Mouse (Mus musculus): ENCODE results near the gene Capza2. TPM values are rescaled to one million over a fixed set of nuclear protein-coding genes. Genes with fewer than 3 reads are reported as not detected.

The Capza2 gene
- polyA plus RNA-seq (2012; fragmentation: generic; extraction: Trizol) = 51.5 TPM
- long read RNA-seq, experiment 1, transcript Capza2-201 (10 exons, 2,537 nt) = major isoform, 394 of 419 reads
- long read RNA-seq, experiment 1, partial matches to known transcripts = 14 of 419 reads
- long read RNA-seq, experiment 1, other reads (novel, unspliced or antisense) = 10 of 419 reads
- long read RNA-seq, experiment 2, transcript Capza2-201 (10 exons, 2,537 nt) = major isoform, 1,937 of 1,987 reads
- long read RNA-seq, experiment 2, transcript Capza2-202 (10 exons, 1,046 nt) = minor isoform, 6 of 1,987 reads
- long read RNA-seq, experiment 2, partial matches to known transcripts = 14 of 1,987 reads
- long read RNA-seq, experiment 2, other reads (novel, unspliced or antisense) = 28 of 1,987 reads

DNA sequence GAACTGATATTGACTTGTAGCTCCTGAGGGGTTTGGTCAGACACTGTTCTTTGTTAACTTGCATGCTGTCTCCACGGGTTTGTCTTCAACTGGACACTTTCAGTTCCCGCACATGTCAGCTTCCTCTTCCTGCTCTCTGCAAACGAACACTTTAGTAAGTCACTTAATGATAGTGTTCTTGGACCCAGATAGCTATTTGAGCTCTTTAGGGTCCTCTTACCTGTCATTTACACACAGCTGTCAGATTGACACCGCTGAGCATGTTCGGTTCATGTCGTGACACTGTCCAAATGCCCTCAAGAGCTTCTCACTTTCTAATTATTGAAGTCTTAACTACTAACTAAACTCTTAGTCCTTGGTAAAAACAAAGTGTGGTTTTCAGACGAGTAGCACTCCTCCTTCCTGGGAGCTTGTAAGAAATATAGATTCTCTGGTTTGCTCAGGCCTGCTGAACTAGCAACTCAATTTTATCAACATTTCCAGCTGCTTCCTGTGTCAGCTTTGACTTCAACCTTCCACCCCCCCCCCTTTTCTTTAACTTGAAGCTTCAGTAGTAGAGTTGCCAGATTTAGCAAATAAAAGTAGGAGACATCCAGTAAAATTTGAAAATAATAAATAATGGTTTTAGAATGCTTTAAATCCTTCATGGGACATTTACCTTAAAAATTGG, at the start of gene Capza2:
Gene Capza2, plus strand, starts transcription at position 620 of the 670 bp plus-strand sequence.
- Histone ChIP-seq H3K36me3 (ENCODE audit: control insufficient read depth, insufficient read depth) (peaks cover 8% of the 10 kb centered on the region), H3K27me3 (ENCODE audit: control insufficient read depth, insufficient read depth, insufficient read length) (no peaks in the 10 kb centered on the region), H3K4me3 (ENCODE audit: insufficient read depth, poor library complexity, severe bottlenecking) (peak within 1 kb of the TSS; percentile 79), H3ac (ENCODE audit: control insufficient read depth, insufficient read length, low read depth) (peak within 1 kb of the TSS; percentile 85), H3K79me2 (ENCODE audit: control insufficient read depth, insufficient read depth) (peaks cover 39% of the 10 kb centered on the region), H3K79me3 (ENCODE audit: low read depth) (peaks cover 33% of the 10 kb centered on the region)
- TF ChIP-seq CTCF (IDR thresholded peaks at IDR 0.05; ENCODE audit: control insufficient read depth, insufficient read depth, insufficient read length) = no peak
- TF ChIP-seq MYOD1 (IDR thresholded peaks at IDR 0.05; ENCODE audit: control insufficient read depth, insufficient read length, low read depth) = no peak
- TF ChIP-seq USF1 (IDR thresholded peaks at IDR 0.05; ENCODE audit: low read depth) = no peak
- TF ChIP-seq FOSL1 (IDR thresholded peaks at IDR 0.05; ENCODE audit: insufficient read depth, low read length, poor library complexity, severe bottlenecking) = no peak
- no peak for TF ChIP-seq MYOG (IDR thresholded peaks at IDR 0.05; ENCODE audit: control insufficient read depth, extremely low read depth, insufficient read length)
- TF ChIP-seq CEBPB (IDR thresholded peaks at IDR 0.05; ENCODE audit: low read depth) = no peak
- no peak for TF ChIP-seq MAX (IDR thresholded peaks at IDR 0.05)

DNA sequence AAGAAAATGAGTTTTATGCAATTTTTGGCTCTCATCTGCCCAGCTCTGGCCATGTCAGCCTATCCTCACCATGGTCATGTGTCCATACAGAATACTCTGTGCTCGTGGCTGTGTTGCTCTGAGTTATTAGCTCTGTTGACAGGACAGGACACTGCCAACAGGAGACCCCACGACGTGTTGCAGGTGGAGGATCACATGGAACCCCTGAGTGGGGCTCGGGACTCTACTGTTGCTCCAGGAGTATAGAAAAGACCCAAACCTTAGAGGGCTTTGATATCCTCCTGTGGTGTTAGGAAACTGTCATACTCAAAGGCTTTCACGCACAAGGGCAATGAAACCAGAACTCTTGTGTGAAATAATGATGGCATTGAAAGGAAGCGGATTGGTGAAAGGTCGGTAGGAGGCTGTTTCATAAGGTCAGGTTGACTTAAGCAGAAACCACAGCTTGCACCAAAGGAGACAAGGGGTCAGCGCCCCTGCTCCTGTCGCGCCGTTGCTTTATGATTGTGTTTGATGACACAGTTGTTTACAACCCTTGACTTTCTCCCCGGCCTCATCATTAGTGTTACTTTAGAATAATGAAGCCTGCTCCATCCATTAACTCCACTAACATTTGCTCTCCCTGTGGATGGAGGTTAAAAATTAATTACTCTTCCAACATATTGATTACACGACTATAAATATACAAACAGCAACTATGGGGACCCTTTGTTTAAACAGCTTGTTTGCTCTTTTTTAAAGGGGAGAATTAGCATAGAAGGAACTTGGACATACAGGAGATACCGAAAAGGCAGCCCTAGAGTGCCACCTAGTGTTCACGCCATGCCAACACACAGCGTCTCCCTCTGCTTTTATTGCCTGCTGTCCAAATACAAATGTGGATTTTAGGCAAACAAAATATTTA, 46.7 kb upstream of the Capza2 start:
- Histone ChIP-seq H3K79me3 (ENCODE audit: low read depth) (no peaks in the 10 kb centered on the region), H3ac (ENCODE audit: control insufficient read depth, insufficient read length, low read depth) (no peak overlapping the region), H3K79me2 (ENCODE audit: control insufficient read depth, insufficient read depth) (no peaks in the 10 kb centered on the region), H3K36me3 (ENCODE audit: control insufficient read depth, insufficient read depth) (no peaks in the 10 kb centered on the region), H3K4me3 (ENCODE audit: insufficient read depth, poor library complexity, severe bottlenecking) (no peak overlapping the region), H3K27me3 (ENCODE audit: control insufficient read depth, insufficient read depth, insufficient read length) (no peaks in the 10 kb centered on the region)
- TF ChIP-seq MYOD1 (IDR thresholded peaks at IDR 0.05; ENCODE audit: control insufficient read depth, insufficient read length, low read depth) = no peak
- peak; percentile 58 for TF ChIP-seq CTCF (IDR thresholded peaks at IDR 0.05; ENCODE audit: control insufficient read depth, insufficient read depth, insufficient read length)

DNA sequence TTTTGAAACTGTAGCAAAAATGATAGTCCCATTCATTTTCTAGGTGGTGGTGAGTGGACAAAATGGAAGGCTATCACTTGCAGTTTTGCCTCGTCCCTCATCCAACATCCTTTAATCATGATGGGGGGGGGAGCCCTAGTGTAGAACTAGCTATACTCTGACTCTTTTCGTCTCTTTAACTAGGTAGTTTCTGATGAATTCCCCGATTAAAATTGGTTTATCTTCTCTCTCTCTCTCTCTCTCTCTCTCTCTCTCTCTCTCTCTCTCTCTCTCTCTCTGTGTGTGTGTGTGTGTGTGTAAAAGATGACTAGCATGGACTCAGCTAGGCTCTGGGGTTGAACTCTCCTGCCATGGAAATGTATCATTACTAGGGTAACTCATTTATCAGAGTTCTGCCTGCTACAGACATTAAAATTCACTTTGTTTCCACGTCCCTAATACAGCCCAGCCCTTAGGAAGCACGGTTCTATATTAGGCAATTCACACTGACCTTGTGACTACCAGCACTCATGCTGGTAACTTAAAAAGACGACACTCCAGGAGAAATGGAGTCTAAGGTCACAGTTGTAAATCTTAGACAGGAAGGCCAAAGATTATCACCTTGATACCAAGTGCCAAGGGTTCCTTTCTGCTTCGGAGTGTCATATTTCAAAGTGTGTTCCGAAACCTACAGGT, 45.9 kb upstream of the Capza2 start:
- H3K4me3 ChIP-seq (ENCODE audit: insufficient read depth, poor library complexity, severe bottlenecking) = no peak overlapping the region
- H3K27me3 ChIP-seq (ENCODE audit: control insufficient read depth, insufficient read depth, insufficient read length) = no peaks in the 10 kb centered on the region
- no peaks in the 10 kb centered on the region for H3K79me2 ChIP-seq (ENCODE audit: control insufficient read depth, insufficient read depth)
- H3ac ChIP-seq (ENCODE audit: control insufficient read depth, insufficient read length, low read depth) = no peak overlapping the region
- no peaks in the 10 kb centered on the region for H3K36me3 ChIP-seq (ENCODE audit: control insufficient read depth, insufficient read depth)
- TF ChIP-seq MAX (IDR thresholded peaks at IDR 0.05) (no peak), MYOG (IDR thresholded peaks at IDR 0.05; ENCODE audit: control insufficient read depth, extremely low read depth, insufficient read length) (no peak), MYOD1 (IDR thresholded peaks at IDR 0.05; ENCODE audit: control insufficient read depth, insufficient read length, low read depth) (no peak), FOSL1 (IDR thresholded peaks at IDR 0.05; ENCODE audit: insufficient read depth, low read length, poor library complexity, severe bottlenecking) (no peak), CTCF (IDR thresholded peaks at IDR 0.05; ENCODE audit: control insufficient read depth, insufficient read depth, insufficient read length) (no peak), USF1 (IDR thresholded peaks at IDR 0.05; ENCODE audit: low read depth) (no peak), CEBPB (IDR thresholded peaks at IDR 0.05; ENCODE audit: low read depth) (no peak)
- H3K79me3 ChIP-seq (ENCODE audit: low read depth) = no peaks in the 10 kb centered on the region

DNA sequence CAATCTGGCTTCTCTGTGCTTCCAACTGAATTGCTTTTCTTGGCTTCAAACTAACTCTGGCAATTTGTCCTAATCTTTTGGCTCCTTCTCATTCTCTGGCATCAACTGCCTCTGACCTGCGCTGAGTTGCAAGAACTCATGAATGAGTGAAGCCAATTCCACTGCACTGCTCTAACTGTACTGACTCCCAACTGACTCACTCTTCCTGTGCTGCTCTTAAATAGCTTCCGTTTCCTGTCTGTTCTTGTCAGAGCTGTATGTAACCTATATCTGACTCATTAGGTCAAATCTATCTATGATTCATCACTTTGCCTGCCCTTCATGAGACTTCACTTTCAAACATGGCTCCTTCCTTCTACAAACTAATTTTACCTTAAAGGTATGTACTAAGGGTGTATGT, 42.1 kb upstream of the Capza2 start:
- H3K27me3 ChIP-seq (ENCODE audit: control insufficient read depth, insufficient read depth, insufficient read length) = no peaks in the 10 kb centered on the region
- H3K4me3 ChIP-seq (ENCODE audit: insufficient read depth, poor library complexity, severe bottlenecking) = no peak overlapping the region
- no peaks in the 10 kb centered on the region for H3K79me2 ChIP-seq (ENCODE audit: control insufficient read depth, insufficient read depth)
- H3K79me3 ChIP-seq (ENCODE audit: low read depth) = no peaks in the 10 kb centered on the region
- H3ac ChIP-seq (ENCODE audit: control insufficient read depth, insufficient read length, low read depth) = no peak overlapping the region
- TF ChIP-seq CTCF (IDR thresholded peaks at IDR 0.05; ENCODE audit: control insufficient read depth, insufficient read depth, insufficient read length) = no peak
- TF ChIP-seq MYOG (IDR thresholded peaks at IDR 0.05; ENCODE audit: control insufficient read depth, extremely low read depth, insufficient read length) = no peak
- no peak for TF ChIP-seq MYOD1 (IDR thresholded peaks at IDR 0.05; ENCODE audit: control insufficient read depth, insufficient read length, low read depth)
- TF ChIP-seq FOSL1 (IDR thresholded peaks at IDR 0.05; ENCODE audit: insufficient read depth, low read length, poor library complexity, severe bottlenecking) = peak; percentile 6
- no peak for TF ChIP-seq CEBPB (IDR thresholded peaks at IDR 0.05; ENCODE audit: low read depth)
- no peaks in the 10 kb centered on the region for H3K36me3 ChIP-seq (ENCODE audit: control insufficient read depth, insufficient read depth)

All from C2C12 (cell line).